Mouse (Mus musculus) thymus, adult 2 months (tissue): ENCODE data around the gene Fntb. TPM values are rescaled to one million over a fixed set of nuclear protein-coding genes. Genes with fewer than 3 reads are reported as not detected.

Experiments used
- DNase-seq: peaks from one replicate; pipeline ENCODE4 v3.0.0; 2021
- H3K27ac ChIP-seq: fragments of 200-500 bp; 2 replicates; pipeline ENCODE4 v1.5.1; 2012; ENCODE audit warnings: low read length, control low read depth; ENCODE audit not compliant: control insufficient read depth, insufficient read depth
- H3K27me3 ChIP-seq: fragments of 200-500 bp; 2 replicates; pipeline ENCODE4 v1.6.1; 2012; ENCODE audit warnings: mild to moderate bottlenecking, low read length, moderate library complexity, mixed read lengths; ENCODE audit not compliant: control insufficient read depth, insufficient read depth
- H3K36me3 ChIP-seq: fragments of 200-500 bp; 2 replicates; pipeline ENCODE4 v1.6.1; 2012; ENCODE audit warnings: mild to moderate bottlenecking, low read length, moderate library complexity; ENCODE audit not compliant: control insufficient read depth, insufficient read depth
- H3K4me1 ChIP-seq: fragments of 200-500 bp; replicated peaks from 2 replicates; pipeline ENCODE4 v1.6.1; 2012; ENCODE audit warnings: low read length; ENCODE audit not compliant: control insufficient read depth, insufficient read depth
- H3K4me3 ChIP-seq: fragments of 200-500 bp; 2 replicates; pipeline ENCODE4 v1.5.1; 2012; ENCODE audit warnings: mild to moderate bottlenecking, low read length, control low read depth, moderate library complexity; ENCODE audit not compliant: control insufficient read depth, insufficient read depth
- CTCF ChIP-seq: fragments of 200-500 bp; IDR thresholded peaks from 2 replicates; pipeline ENCODE4 v1.5.1; 2012; ENCODE audit warnings: mild to moderate bottlenecking, control low read depth, low read length, moderate library complexity, borderline replicate concordance; ENCODE audit not compliant: control insufficient read depth, poor library complexity, insufficient read depth; ENCODE audit errors: extremely low read depth
- POLR2A ChIP-seq: fragments of 200-500 bp; IDR thresholded peaks from 2 replicates; pipeline ENCODE4 v1.6.1; 2012; ENCODE audit warnings: mild to moderate bottlenecking, low read length, control low read depth, moderate library complexity; ENCODE audit not compliant: control insufficient read depth, poor library complexity, insufficient read depth; ENCODE audit errors: extremely low read depth
- WGBS: fragments of 180-500 bp; shearing (Covaris S2); methylation state at CpG from one replicate; pipeline ENCODE4 v1.1.7; 2018; 5-methylcytosine and 5-hydroxymethylcytosine counted together
- polyA plus RNA-seq: library from polyadenylated mRNA; depleted of rRNA; stranded (reverse); fragments of >200 nt; gene quantifications from 2 replicates; pipeline ENCODE4 v1.2.3, GENCODE M21; 2012

Fntb gene
- polyA plus RNA-seq, 1 experiment: 51.3 TPM

- Histone ChIP-seq H3K4me1 (peaks cover 21% of the 10 kb centered on the region), H3K27me3 (no peaks in the 10 kb centered on the region), H3K4me3 (no peak overlapping the region), H3K36me3 (0 out of 2 replicates have a peak, but pooled peaks cover 3% of the 10 kb centered on the region), H3K27ac (no peak overlapping the region)
- no peak for TF ChIP-seq POLR2A
- no peak for TF ChIP-seq CTCF
- DNase-seq: no peak
- 94% methylated on average over 6 of the region's 6 CpGs for WGBS
Measured at GRCm38 (mm10) chr12:76930177-76930576, 164.8 kb downstream of the Fntb start.

GRCm38 (mm10) chr12:76931739-76932687, 166.6 kb downstream of the Fntb start:
- Histone ChIP-seq H3K4me1 (peaks cover 13% of the 10 kb centered on the region), H3K4me3 (no peak overlapping the region), H3K27ac (no peak overlapping the region), H3K27me3 (no peaks in the 10 kb centered on the region), H3K36me3 (peaks cover 15% of the 10 kb centered on the region)
- no peak for TF ChIP-seq POLR2A
- TF ChIP-seq CTCF: no peak
- no peak for DNase-seq
- WGBS: 86% methylated on average over 14 of the region's 14 CpGs

- 27% methylated on average over 6 of the region's 6 CpGs for WGBS
- H3K27ac ChIP-seq: no peak overlapping the region
- no peak overlapping the region for H3K4me3 ChIP-seq
- no peaks in the 10 kb centered on the region for H3K27me3 ChIP-seq
- H3K4me1 ChIP-seq: peaks cover 13% of the 10 kb centered on the region
- TF ChIP-seq CTCF: no peak
- no peak for TF ChIP-seq POLR2A
- peak; percentile 22 for DNase-seq
- H3K36me3 ChIP-seq: peaks cover 17% of the 10 kb centered on the region
Measured at GRCm38 (mm10) chr12:76932688-76933060, 167.3 kb downstream of the Fntb start.

- H3K36me3 ChIP-seq: peaks cover 35% of the 10 kb centered on the region
- DNase-seq: no peak
- no peaks in the 10 kb centered on the region for H3K27me3 ChIP-seq
- H3K4me3 ChIP-seq: no peak overlapping the region
- TF ChIP-seq POLR2A: no peak
- TF ChIP-seq CTCF: no peak
- H3K27ac ChIP-seq: no peak overlapping the region
- peaks cover 13% of the 10 kb centered on the region for H3K4me1 ChIP-seq
- 92% methylated on average over 3 of the region's 3 CpGs for WGBS
Measured at GRCm38 (mm10) chr12:76934438-76934837, 169.0 kb downstream of the Fntb start.

- H3K36me3 ChIP-seq: peaks cover 53% of the 10 kb centered on the region
- DNase-seq: no peak
- WGBS: 98% methylated on average over 10 of the region's 10 CpGs
- no peak overlapping the region for H3K27ac ChIP-seq
- no peak overlapping the region for H3K4me3 ChIP-seq
- H3K4me1 ChIP-seq: peaks cover 13% of the 10 kb centered on the region
- H3K27me3 ChIP-seq: no peaks in the 10 kb centered on the region
- TF ChIP-seq POLR2A (no peak), CTCF (no peak)
Measured at GRCm38 (mm10) chr12:76936211-76936610, 170.8 kb downstream of the Fntb start.

GRCm38 (mm10) chr12:76938013-76938412, 172.6 kb downstream of the Fntb start:
- peaks cover 68% of the 10 kb centered on the region for H3K36me3 ChIP-seq
- H3K4me1 ChIP-seq: peaks cover 2% of the 10 kb centered on the region; the same call in 1 of the 2 replicates
- WGBS: 95% methylated on average over 6 of the region's 6 CpGs
- H3K4me3 ChIP-seq: no peak overlapping the region
- no peak for DNase-seq
- H3K27me3 ChIP-seq: no peaks in the 10 kb centered on the region
- no peak overlapping the region for H3K27ac ChIP-seq
- TF ChIP-seq POLR2A: no peak
- no peak for TF ChIP-seq CTCF

GRCm38 (mm10) chr12:76941524-76941923, 176.1 kb downstream of the Fntb start:
- WGBS: 96% methylated on average over 2 of the region's 2 CpGs
- Histone ChIP-seq H3K4me1 (no peaks in the 10 kb centered on the region), H3K4me3 (no peak overlapping the region), H3K36me3 (peaks cover 75% of the 10 kb centered on the region), H3K27me3 (no peaks in the 10 kb centered on the region), H3K27ac (no peak overlapping the region)
- no peak for DNase-seq
- TF ChIP-seq POLR2A (no peak), CTCF (no peak)
